In the genomic region with DNA sequence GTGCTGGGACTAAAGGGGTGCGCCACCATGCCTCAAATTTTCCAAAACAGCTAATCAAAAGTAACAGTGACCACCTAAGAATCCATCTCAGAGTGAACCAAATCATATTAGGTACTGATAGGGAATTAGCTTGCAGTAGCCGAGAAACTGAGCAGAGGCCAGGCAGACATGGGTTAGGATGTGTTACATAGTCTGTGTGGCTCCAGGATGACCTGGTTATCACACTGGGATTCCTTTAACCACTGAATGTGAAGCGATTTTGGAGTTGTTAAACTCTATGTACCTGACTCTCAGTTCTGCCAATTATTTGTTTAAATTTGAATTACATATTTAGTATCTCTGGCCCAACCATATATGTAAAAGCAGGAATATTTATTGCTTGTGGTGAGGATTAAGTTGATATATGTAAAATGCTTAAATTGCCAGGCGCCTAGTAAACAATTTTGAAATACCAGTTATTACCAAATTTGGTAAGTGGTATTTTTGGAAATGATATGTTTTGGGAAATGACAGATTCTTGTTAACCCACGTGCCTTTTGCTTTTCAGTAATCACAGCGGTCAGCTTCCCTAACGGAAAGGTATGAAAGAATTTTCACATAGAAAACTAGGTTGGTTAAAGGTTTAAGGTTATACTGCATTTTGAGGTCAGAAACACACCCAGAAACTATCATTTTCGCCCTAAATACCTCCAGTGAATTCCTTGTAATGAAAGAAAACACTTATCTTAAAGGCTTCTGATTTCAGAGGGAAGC, we compare ENCODE assay signal across 8 mouse cellular contexts. TPM values are rescaled to one million over a fixed set of nuclear protein-coding genes. Genes with fewer than 3 reads are reported as not detected.
DNase-seq lines count a peak whose midpoint lies in the region; ATAC-seq and TF ChIP-seq lines count a peak whose summit lies in the region.

No protein-coding gene starts in this region.

- DNase-seq in left cerebral cortex, adult 2 months (ENCODE audit: extremely low spot score in 1 of 2, low spot score in 2 of 2): no peak
- no peak for DNase-seq in left cerebral cortex, adult 18-20 months (ENCODE audit: low spot score in 2 of 2)
- DNase-seq in embryonic facial prominence, embryonic 14.5 days (ENCODE audit: low spot score): no peak
- DNase-seq in limb, embryonic 10.5 days (ENCODE audit: low spot score): no peak
- DNase-seq in c-Kit-positive CD71-positive TER-119-positive erythroid progenitor cells, embryonic 14.5 days (ENCODE audit: low spot score): no peak
- no peak for DNase-seq in kidney, postnatal 10 days
- DNase-seq in testis, postnatal 10 days (ENCODE audit: low spot score): no peak

- TF ChIP-seq CTCF in left cerebral cortex, adult 2 months (IDR thresholded peaks at IDR 0.05): no peak

- no peak for ATAC-seq in embryonic facial prominence, embryonic 14.5 days (ENCODE audit: low read depth)
- ATAC-seq in neural tube, embryonic 13.5 days (ENCODE audit: low read depth): 0 out of 2 replicates have a peak, but pooled peaks have one; percentile 2

- WGBS in embryonic facial prominence, embryonic 14.5 days: 43% methylated on average over 8 of the region's 8 CpGs
- WGBS in limb, embryonic 10.5 days: 54% methylated on average over 8 of the region's 8 CpGs
- 50% methylated on average over 8 of the region's 8 CpGs for WGBS in neural tube, embryonic 13.5 days

- intact Hi-C loops in left cerebral cortex, adult 2 months (cut with DNase I): loop anchor here (1.0 to 10.0 kb wide), 4 partner anchors 35 to 240 kb away; a partner anchor contains a TSS

- H3K9ac ChIP-seq in embryonic facial prominence, embryonic 14.5 days (ENCODE audit: low read depth, low read length): no peak overlapping the region; the same call in 1 of the 2 replicates
- H3K9ac ChIP-seq in neural tube, embryonic 13.5 days: peak overlapping the region; percentile 50; the same call in 1 of the 2 replicates

- no peaks in the 10 kb centered on the region for H3K27me3 ChIP-seq in embryonic facial prominence, embryonic 14.5 days (replicated peaks; ENCODE audit: control insufficient read depth, insufficient read depth, low read length)
- H3K27me3 ChIP-seq in limb, embryonic 10.5 days (ENCODE audit: low read depth, poor library complexity, severe bottlenecking): peaks cover 11% of the 10 kb centered on the region
- 0 out of 2 replicates have a peak, but pooled peaks cover 2% of the 10 kb centered on the region for H3K27me3 ChIP-seq in neural tube, embryonic 13.5 days

- peak overlapping the region; percentile 93 for H3K27ac ChIP-seq in left cerebral cortex, adult 2 months
- H3K27ac ChIP-seq in embryonic facial prominence, embryonic 14.5 days (replicated peaks; ENCODE audit: low read depth, low read length): peak overlapping the region; percentile 41; the same call in 1 of the 2 replicates
- peak overlapping the region; percentile 87 for H3K27ac ChIP-seq in limb, embryonic 10.5 days
- peak overlapping the region; percentile 54; the same call in 1 of the 2 replicates for H3K27ac ChIP-seq in neural tube, embryonic 13.5 days (replicated peaks)

- H3K4me1 ChIP-seq in embryonic facial prominence, embryonic 14.5 days (ENCODE audit: control insufficient read depth, insufficient read depth, low read length): peaks cover 9% of the 10 kb centered on the region
- H3K4me1 ChIP-seq in limb, embryonic 10.5 days: peaks cover 24% of the 10 kb centered on the region
- H3K4me1 ChIP-seq in neural tube, embryonic 13.5 days (replicated peaks): peaks cover 28% of the 10 kb centered on the region

- peak overlapping the region; percentile 79 for H3K4me3 ChIP-seq in left cerebral cortex, adult 2 months
- H3K4me3 ChIP-seq in embryonic facial prominence, embryonic 14.5 days (ENCODE audit: low read depth, low read length): peak overlapping the region; percentile 48
- H3K4me3 ChIP-seq in limb, embryonic 10.5 days: peak overlapping the region; percentile 70
- H3K4me3 ChIP-seq in neural tube, embryonic 13.5 days: peak overlapping the region; percentile 57

- H3K9me3 ChIP-seq in embryonic facial prominence, embryonic 14.5 days (ENCODE audit: control insufficient read depth, low read length): no peaks in the 10 kb centered on the region
- H3K9me3 ChIP-seq in limb, embryonic 10.5 days (replicated peaks): no peaks in the 10 kb centered on the region
- no peaks in the 10 kb centered on the region for H3K9me3 ChIP-seq in neural tube, embryonic 13.5 days

- peak overlapping the region; percentile 64 for H3K4me2 ChIP-seq in embryonic facial prominence, embryonic 14.5 days (ENCODE audit: low read depth, low read length)
- H3K4me2 ChIP-seq in neural tube, embryonic 13.5 days: peak overlapping the region; percentile 45

- H3K36me3 ChIP-seq in embryonic facial prominence, embryonic 14.5 days (ENCODE audit: control insufficient read depth, insufficient read depth, low read length): peaks cover 7% of the 10 kb centered on the region; the same call in 1 of the 2 replicates
- H3K36me3 ChIP-seq in limb, embryonic 10.5 days: peaks cover 24% of the 10 kb centered on the region
- peaks cover 5% of the 10 kb centered on the region; the same call in 1 of the 2 replicates for H3K36me3 ChIP-seq in neural tube, embryonic 13.5 days

RNA-seq across cellular contexts. Expression of a gene that starts 0.6 kb away (rescaled TPM):
- 10 to 100 TPM; 26.4 to 28.2 TPM for total RNA-seq in left cerebral cortex, adult 2 months (2021)
- 10 to 100 TPM; 27.7 to 30.7 TPM for total RNA-seq in left cerebral cortex, adult 18-20 months (2021)
- 35.2 and 37.8 TPM in 2 replicates for polyA plus RNA-seq in embryonic facial prominence, embryonic 14.5 days (2014; fragmentation: Nextera tagmentation; extraction: Ambion mirVana)
- 64.9 and 66.1 TPM in 2 replicates for polyA plus RNA-seq in limb, embryonic 10.5 days (2016; fragmentation: Nextera tagmentation; extraction: Ambion mirVana)
- 38.2 and 43.8 TPM in 2 replicates for polyA plus RNA-seq in neural tube, embryonic 13.5 days (2015; fragmentation: Nextera tagmentation; extraction: Ambion mirVana)

RNA-seq across cellular contexts. Expression of a gene that starts 34.5 kb away (rescaled TPM):
- total RNA-seq in left cerebral cortex, adult 2 months (2021): 100 to 1,000 TPM; 142 to 143 TPM
- total RNA-seq in left cerebral cortex, adult 18-20 months (2021): 100 to 1,000 TPM; 136 to 140 TPM
- polyA plus RNA-seq in embryonic facial prominence, embryonic 14.5 days (2014; fragmentation: Nextera tagmentation; extraction: Ambion mirVana): 72.5 and 76.8 TPM in 2 replicates
- polyA plus RNA-seq in limb, embryonic 10.5 days (2016; fragmentation: Nextera tagmentation; extraction: Ambion mirVana): 61.6 and 70.5 TPM in 2 replicates
- 130 TPM in 2 replicates for polyA plus RNA-seq in neural tube, embryonic 13.5 days (2015; fragmentation: Nextera tagmentation; extraction: Ambion mirVana)

RNA-seq across cellular contexts. Expression of a gene that starts 37.0 kb away (rescaled TPM):
- under 1 TPM; 0.18 to 0.37 TPM for total RNA-seq in left cerebral cortex, adult 2 months (2021)
- total RNA-seq in left cerebral cortex, adult 18-20 months (2021): under 1 TPM; 0.09 to 0.12 TPM
- polyA plus RNA-seq in embryonic facial prominence, embryonic 14.5 days (2014; fragmentation: Nextera tagmentation; extraction: Ambion mirVana): 0.08 and 0.15 TPM in 2 replicates
- 0.10 and 0.11 TPM in 2 replicates for polyA plus RNA-seq in limb, embryonic 10.5 days (2016; fragmentation: Nextera tagmentation; extraction: Ambion mirVana)
- polyA plus RNA-seq in neural tube, embryonic 13.5 days (2015; fragmentation: Nextera tagmentation; extraction: Ambion mirVana): 0.43 and 0.66 TPM in 2 replicates

RNA-seq across cellular contexts. Expression of a gene that starts 47.4 kb away (rescaled TPM):
- 10 to 100 TPM; 87.2 to 91.9 TPM for total RNA-seq in left cerebral cortex, adult 2 months (2021)
- 10 to 100 TPM; 80.9 to 92.7 TPM for total RNA-seq in left cerebral cortex, adult 18-20 months (2021)
- polyA plus RNA-seq in embryonic facial prominence, embryonic 14.5 days (2014; fragmentation: Nextera tagmentation; extraction: Ambion mirVana): 3.0 and 3.1 TPM in 2 replicates
- polyA plus RNA-seq in limb, embryonic 10.5 days (2016; fragmentation: Nextera tagmentation; extraction: Ambion mirVana): 3.5 and 4.4 TPM in 2 replicates
- polyA plus RNA-seq in neural tube, embryonic 13.5 days (2015; fragmentation: Nextera tagmentation; extraction: Ambion mirVana): 7.8 and 8.9 TPM in 2 replicates

Comparison
In these comparisons a context has a peak if more than half of its experiments do, and no peak if none do; other contexts are left out.
1. H3K27ac ChIP-seq: peak in every context shown above with its lines; median percentile 93 in left cerebral cortex, adult 2 months; 87 in limb, embryonic 10.5 days; 54 in neural tube, embryonic 13.5 days; 41 in embryonic facial prominence, embryonic 14.5 days.